Mouse (Mus musculus): ENCODE measurements around the gene Rgs4.

GRCm38 (mm10) chr1:169721836-169722235, 25.6 kb downstream of the Rgs4 start:
- TF ChIP-seq EP300 (IDR thresholded peaks at IDR 0.05) (no peak), CTCF (IDR thresholded peaks at IDR 0.05) (no peak)
